Mouse (Mus musculus) C2C12 (cell line): ENCODE measurements around the gene Dpyd.

Experiments
- CTCF ChIP-seq: IDR thresholded peaks from one replicate; pipeline ENCODE4 v1.5.1; 2011; ENCODE audit not compliant: control insufficient read depth, insufficient read depth, insufficient read length
- MAX ChIP-seq: IDR thresholded peaks from one replicate; pipeline ENCODE4 v1.6.1; 2011; ENCODE audit warnings: mild to moderate bottlenecking, control low read depth
- MYOG ChIP-seq: IDR thresholded peaks from one replicate; pipeline ENCODE4 v1.6.1; 2011; ENCODE audit not compliant: control insufficient read depth, insufficient read length; ENCODE audit errors: extremely low read depth
- USF1 ChIP-seq: IDR thresholded peaks from one replicate; pipeline ENCODE4 v1.6.1; 2011; ENCODE audit warnings: low read depth, mild to moderate bottlenecking, control low read depth, moderate library complexity

DNA sequence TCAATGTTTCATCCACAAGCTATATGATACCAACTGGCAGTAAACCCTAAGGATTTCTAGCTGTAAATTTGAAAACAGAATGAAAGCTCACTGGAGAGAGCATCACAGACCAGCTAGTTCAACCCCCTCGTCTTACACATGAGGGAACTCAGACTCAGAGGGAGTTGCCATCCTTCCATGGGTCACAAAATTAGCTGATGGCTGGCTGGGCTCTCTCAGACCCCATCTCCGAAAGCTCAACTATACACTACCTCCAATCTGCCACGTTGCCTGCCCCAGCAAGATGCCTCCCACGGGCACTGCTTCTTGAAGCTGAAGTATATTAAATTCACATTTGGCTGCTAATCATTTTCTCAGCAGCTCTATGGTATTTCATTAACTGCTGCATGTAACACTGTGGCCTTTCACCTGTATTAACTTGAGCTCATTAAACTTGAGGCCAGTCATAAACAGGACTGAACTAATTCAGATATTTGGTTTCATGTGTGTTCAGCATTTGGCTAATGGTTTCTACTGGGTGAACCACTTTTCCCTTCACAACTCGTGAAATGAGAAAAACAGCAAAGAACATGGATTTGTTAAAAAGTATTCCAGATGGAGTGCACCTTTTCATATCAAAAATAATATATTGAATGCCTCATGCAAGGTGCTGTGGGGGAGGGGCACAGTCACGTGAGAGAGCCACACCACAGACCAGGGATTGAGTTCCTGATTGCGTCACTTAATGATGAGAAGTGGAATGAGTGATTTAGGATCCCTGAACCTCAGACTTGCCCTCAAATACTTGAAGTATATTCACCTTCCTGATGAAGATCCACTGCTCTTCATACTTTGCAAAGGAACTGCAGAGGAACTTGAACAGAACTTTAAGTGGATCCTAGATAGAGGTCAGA, 841.2 kb downstream of the Dpyd start:
- no peak for TF ChIP-seq CTCF
- no peak for TF ChIP-seq USF1
- TF ChIP-seq MYOG: no peak
- TF ChIP-seq MAX: no peak
